Mouse (Mus musculus) lung, embryonic 14.5 days (tissue): ENCODE data around the gene Msrb1. TPM values are rescaled to one million over a fixed set of nuclear protein-coding genes. Genes with fewer than 3 reads are reported as not detected.

Experiments used
- ATAC-seq: fragments of 200-750 bp; cut with Nextera tagmentation; 2 replicates; pipeline ENCODE4 v1.8.0; 2017; ENCODE audit warnings: mild to moderate bottlenecking, moderate TSS enrichment, moderate library complexity; ENCODE audit not compliant: insufficient read depth
- DNase-seq: peaks from one replicate; pipeline ENCODE4 v3.0.0-alpha.2; 2015
- H3K27ac ChIP-seq: fragments of 300-500 bp; sonication (generic); 2 replicates; pipeline ENCODE4 v1.5.1; 2014; ENCODE audit warnings: low read depth, mild to moderate bottlenecking, moderate library complexity
- H3K27me3 ChIP-seq: fragments of 300-500 bp; sonication (generic); 2 replicates; pipeline ENCODE4 v1.6.1; 2014; ENCODE audit warnings: low read length, control low read depth; ENCODE audit not compliant: insufficient read depth
- H3K36me3 ChIP-seq: fragments of 300-500 bp; sonication (generic); 2 replicates; pipeline ENCODE4 v1.6.1; 2014; ENCODE audit warnings: control low read depth; ENCODE audit not compliant: insufficient read depth
- H3K4me1 ChIP-seq: fragments of 300-500 bp; sonication (generic); 2 replicates; pipeline ENCODE4 v1.6.1; 2014; ENCODE audit warnings: antibody characterized with exemption, control low read depth; ENCODE audit not compliant: insufficient read depth
- H3K4me2 ChIP-seq: fragments of 300-500 bp; sonication (generic); 2 replicates; pipeline ENCODE4 v1.6.1; 2014; ENCODE audit warnings: mild to moderate bottlenecking
- H3K4me3 ChIP-seq: fragments of 300-500 bp; sonication (generic); 2 replicates; pipeline ENCODE4 v1.5.1; 2014; ENCODE audit warnings: low read depth, low read length
- H3K9ac ChIP-seq: fragments of 300-500 bp; sonication (generic); 2 replicates; pipeline ENCODE4 v1.6.1; 2014
- H3K9me3 ChIP-seq: fragments of 300-500 bp; sonication (generic); 2 replicates; pipeline ENCODE4 v1.6.1; 2016; ENCODE audit warnings: low read depth, low read length, control low read depth
- CTCF ChIP-seq: IDR thresholded peaks from 2 replicates; pipeline ENCODE4 v1.5.1; 2016; ENCODE audit warnings: antibody characterized with exemption, low read depth
- WGBS: fragments of 180-500 bp; shearing (Covaris S2); extraction: QIAGEN DNeasy Blood & Tissue Kit; methylation state at CpG from one replicate; pipeline ENCODE4 v1.1.7; 2014; 5-methylcytosine and 5-hydroxymethylcytosine counted together
- polyA plus RNA-seq: library from polyadenylated mRNA; unstranded; fragments of >200 nt; fragmentation: Nextera tagmentation; extraction: Ambion mirVana; gene quantifications from 2 replicates; pipeline ENCODE4 v1.2.1, GENCODE M21; 2014

The Msrb1 gene
- polyA plus RNA-seq, 1 experiment from 2014 or later = 35.2 TPM

GRCm38 (mm10) chr17:24722220-24722924 lies 14.1 kb upstream of the Msrb1 start:
- Histone ChIP-seq H3K27me3 (no peaks in the 10 kb centered on the region), H3K9ac (peak overlapping the region; percentile 19; the same call in 1 of the 2 replicates), H3K4me2 (peak overlapping the region; percentile 86), H3K27ac (no peak overlapping the region), H3K36me3 (peaks cover 29% of the 10 kb centered on the region), H3K9me3 (no peaks in the 10 kb centered on the region), H3K4me3 (peak overlapping the region; percentile 90), H3K4me1 (0 out of 2 replicates have a peak, but pooled peaks cover 9% of the 10 kb centered on the region)
- DNase-seq (peak; percentile 17), ATAC-seq (no peak)
- TF ChIP-seq CTCF = no peak
- 30% methylated on average over 13 of the region's 13 CpGs for WGBS

- Histone ChIP-seq H3K4me1 (0 out of 2 replicates have a peak, but pooled peaks cover 9% of the 10 kb centered on the region), H3K4me3 (peak overlapping the region; percentile 90), H3K9ac (peak overlapping the region; percentile 83), H3K27ac (peak overlapping the region; percentile 71; the same call in 1 of the 2 replicates), H3K9me3 (no peaks in the 10 kb centered on the region), H3K4me2 (peak overlapping the region; percentile 86), H3K27me3 (no peaks in the 10 kb centered on the region), H3K36me3 (peaks cover 28% of the 10 kb centered on the region)
- ATAC-seq = no peak
- under 1% methylated on average over 12 of the region's 12 CpGs for WGBS
- TF ChIP-seq CTCF = no peak
- no peak for DNase-seq
Measured at GRCm38 (mm10) chr17:24723122-24723880, 13.1 kb upstream of the Msrb1 start.

DNA sequence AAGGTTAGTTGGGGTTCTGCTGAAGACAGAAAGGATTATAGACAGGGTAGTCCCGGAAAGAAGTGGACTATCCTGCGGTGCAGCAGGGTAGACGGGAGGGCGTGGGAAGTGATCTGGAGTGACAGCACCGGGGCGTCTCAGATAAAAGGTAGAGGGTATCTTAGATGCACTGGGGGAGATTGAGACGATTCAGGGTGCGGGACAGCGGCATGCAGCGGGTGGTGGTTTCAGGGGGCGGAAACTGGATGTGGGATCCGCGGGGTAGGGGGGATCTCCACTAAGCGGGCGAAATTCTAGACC lies 12.6 kb upstream of the Msrb1 start:
- under 1% methylated on average over 15 of the region's 15 CpGs for WGBS
- DNase-seq (peak; percentile 12), ATAC-seq (no peak)

DNA sequence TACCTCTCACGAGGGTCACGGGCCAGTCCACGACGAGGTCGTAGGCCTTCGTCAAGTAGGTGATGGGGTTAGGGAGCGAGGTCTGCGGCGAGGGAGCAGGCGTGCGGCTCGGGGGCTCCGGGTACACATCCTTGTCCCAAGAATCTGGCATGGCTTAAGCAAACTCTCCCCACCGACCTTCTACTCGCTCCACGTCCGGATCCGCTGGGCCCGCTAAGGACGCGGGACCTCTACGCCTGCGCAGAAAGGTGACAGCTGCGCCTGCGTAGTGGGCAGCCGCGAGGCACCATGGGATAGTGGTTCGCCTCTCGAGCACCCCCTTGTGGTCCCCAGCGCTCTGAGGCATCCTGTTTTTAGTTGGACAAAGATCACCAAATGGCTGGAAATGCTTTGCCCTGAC lies 12.3 kb upstream of the Msrb1 start, which contains the start of gene Ndufb10:
Gene Ndufb10 (minus strand): TSS at position 295 of the 400 bp plus-strand sequence.
- ATAC-seq (peak; percentile 80), DNase-seq (peak; percentile 99)
- peak within 1 kb of the TSS; percentile 83 for H3K9ac ChIP-seq
- H3K4me1 ChIP-seq = 0 out of 2 replicates have a peak, but pooled peaks cover 5% of the 10 kb centered on the region
- H3K9me3 ChIP-seq = no peaks in the 10 kb centered on the region
- peak within 1 kb of the TSS; percentile 71 for H3K27ac ChIP-seq
- no peaks in the 10 kb centered on the region for H3K27me3 ChIP-seq
- H3K4me2 ChIP-seq = peak within 1 kb of the TSS; percentile 86
- peak within 1 kb of the TSS; percentile 90 for H3K4me3 ChIP-seq
- peak; percentile 98 for TF ChIP-seq CTCF
- H3K36me3 ChIP-seq = peaks cover 23% of the 10 kb centered on the region
- under 1% methylated on average over 30 of the region's 30 CpGs for WGBS

More for the DNA sequence above, 12.6 kb upstream of the Msrb1 start:
- Histone ChIP-seq H3K27ac (peak overlapping the region; percentile 71; the same call in 1 of the 2 replicates), H3K9me3 (no peaks in the 10 kb centered on the region), H3K4me1 (0 out of 2 replicates have a peak, but pooled peaks cover 5% of the 10 kb centered on the region), H3K36me3 (peaks cover 23% of the 10 kb centered on the region), H3K27me3 (no peaks in the 10 kb centered on the region), H3K9ac (peak overlapping the region; percentile 83), H3K4me2 (peak overlapping the region; percentile 86), H3K4me3 (peak overlapping the region; percentile 90)
- TF ChIP-seq CTCF = no peak

- H3K9me3 ChIP-seq = no peaks in the 10 kb centered on the region
- whole genome bisulfite sequencing = 71% methylated on average over 3 of the region's 3 CpGs
- H3K9ac ChIP-seq = no peak overlapping the region
Measured at GRCm38 (mm10) chr17:24725637-24726390, 10.6 kb upstream of the Msrb1 start.

DNA sequence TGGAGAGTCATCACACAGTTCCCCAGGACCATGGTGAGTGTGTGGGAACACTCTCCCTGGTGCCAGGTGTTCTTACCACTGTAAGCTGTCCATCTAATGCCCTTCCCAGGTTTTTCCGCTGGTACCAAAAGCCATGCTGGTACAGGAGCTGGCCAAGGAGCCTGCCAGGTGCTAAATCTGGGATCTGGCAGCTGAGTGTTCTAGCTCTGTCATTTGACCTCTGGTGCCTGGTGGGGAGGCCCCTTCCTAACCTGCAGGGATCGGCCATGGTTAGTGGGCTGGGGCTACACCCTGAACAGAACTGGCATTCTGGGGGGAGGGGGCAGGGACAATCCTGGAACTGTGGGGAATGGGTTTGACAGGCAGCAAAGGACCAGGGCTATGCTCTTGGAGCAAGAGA lies 8.8 kb upstream of the Msrb1 start, which contains the start of gene Rpl3l:
Gene Rpl3l (plus strand): TSS at position 203 of the 400 bp plus-strand sequence.
- no peak for TF ChIP-seq CTCF
- no peaks in the 10 kb centered on the region for H3K27me3 ChIP-seq
- H3K4me3 ChIP-seq = no peak within 1 kb of the TSS
- no peak within 1 kb of the TSS for H3K27ac ChIP-seq
- no peak within 1 kb of the TSS for H3K4me2 ChIP-seq
- H3K36me3 ChIP-seq = peaks cover 2% of the 10 kb centered on the region
- no peaks in the 10 kb centered on the region for H3K9me3 ChIP-seq
- H3K9ac ChIP-seq = no peak within 1 kb of the TSS
- ATAC-seq (no peak), DNase-seq (no peak)
- 0 out of 2 replicates have a peak, but pooled peaks cover 2% of the 10 kb centered on the region for H3K4me1 ChIP-seq
- WGBS = 69% methylated on average over 2 of the region's 2 CpGs

More at GRCm38 (mm10) chr17:24725637-24726390, 10.6 kb upstream of the Msrb1 start:
- DNase-seq (no peak), ATAC-seq (no peak)
- Histone ChIP-seq H3K4me3 (no peak overlapping the region), H3K27ac (no peak overlapping the region), H3K4me2 (no peak overlapping the region), H3K27me3 (no peaks in the 10 kb centered on the region), H3K4me1 (0 out of 2 replicates have a peak, but pooled peaks cover 5% of the 10 kb centered on the region), H3K36me3 (peaks cover 19% of the 10 kb centered on the region)
- no peak for TF ChIP-seq CTCF
